Mouse (Mus musculus) bone marrow, adult 2 months (tissue): Measurements from ENCODE around the gene Eif4b. TPM values are rescaled to one million over a fixed set of nuclear protein-coding genes. Genes with fewer than 3 reads are reported as not detected.

ENCODE experiments used
- H3K27ac ChIP-seq: fragments of 200-500 bp; 2 replicates; pipeline ENCODE4 v1.5.1; 2012; ENCODE audit warnings: low read depth, mild to moderate bottlenecking, control low read depth, inconsistent platforms, low read length; ENCODE audit not compliant: control insufficient read depth, poor library complexity, insufficient read depth
- H3K4me1 ChIP-seq: fragments of 200-500 bp; 2 replicates; pipeline ENCODE4 v1.6.1; 2011; ENCODE audit warnings: low read length; ENCODE audit not compliant: control insufficient read depth, insufficient read depth
- H3K4me3 ChIP-seq: fragments of 200-500 bp; replicated peaks from 2 replicates; pipeline ENCODE3; 2011; ENCODE audit warnings: mild to moderate bottlenecking, low read depth, low read length, control low read depth; ENCODE audit not compliant: control insufficient read depth
- CTCF ChIP-seq: fragments of 200-500 bp; IDR thresholded peaks from 2 replicates; pipeline ENCODE4 v1.5.1; 2011; ENCODE audit warnings: low read length, control low read depth; ENCODE audit not compliant: control insufficient read depth, insufficient read depth
- POLR2A ChIP-seq: fragments of 200-500 bp; IDR thresholded peaks from 2 replicates; pipeline ENCODE4 v1.6.1; 2011; ENCODE audit warnings: low read depth, mild to moderate bottlenecking, control low read depth, low read length, borderline replicate concordance; ENCODE audit not compliant: control insufficient read depth
- WGBS: fragments of 180-500 bp; shearing (Covaris S2); methylation state at CpG from one replicate; pipeline ENCODE4 v1.1.7; 2018; 5-methylcytosine and 5-hydroxymethylcytosine counted together
- polyA plus RNA-seq: library from polyadenylated mRNA; stranded (reverse); fragments of >200 nt; gene quantifications from 2 replicates; pipeline ENCODE4 v1.2.4, GENCODE M21; 2011; ENCODE audit warnings: low replicate concordance; ENCODE audit not compliant: missing spikeins, insufficient read depth, insufficient read length

Eif4b gene
- polyA plus RNA-seq, 1 experiment, result 122 TPM

DNA sequence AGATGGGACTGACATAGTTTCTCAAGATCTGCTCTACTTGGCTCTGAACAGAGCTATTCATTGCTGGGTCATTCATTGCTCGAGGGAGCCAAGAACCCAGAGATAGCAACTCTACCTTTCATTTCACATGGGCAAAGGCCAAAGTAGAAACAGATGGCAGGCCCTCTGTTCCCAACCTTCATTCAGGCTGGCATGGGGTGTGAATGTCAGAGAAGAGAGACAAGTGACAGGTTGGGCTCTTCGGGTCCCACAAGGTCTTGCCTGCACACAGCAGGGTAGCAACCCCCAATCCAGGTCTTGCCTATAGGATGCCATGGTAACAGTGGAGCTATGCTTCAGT, 46.2 kb downstream of the Eif4b start:
- Histone ChIP-seq H3K4me3 (no peak overlapping the region), H3K4me1 (no peaks in the 10 kb centered on the region), H3K27ac (no peak overlapping the region)
- WGBS, result 84% methylated on average over 2 of the region's 2 CpGs
- TF ChIP-seq CTCF (no peak), POLR2A (no peak)

DNA sequence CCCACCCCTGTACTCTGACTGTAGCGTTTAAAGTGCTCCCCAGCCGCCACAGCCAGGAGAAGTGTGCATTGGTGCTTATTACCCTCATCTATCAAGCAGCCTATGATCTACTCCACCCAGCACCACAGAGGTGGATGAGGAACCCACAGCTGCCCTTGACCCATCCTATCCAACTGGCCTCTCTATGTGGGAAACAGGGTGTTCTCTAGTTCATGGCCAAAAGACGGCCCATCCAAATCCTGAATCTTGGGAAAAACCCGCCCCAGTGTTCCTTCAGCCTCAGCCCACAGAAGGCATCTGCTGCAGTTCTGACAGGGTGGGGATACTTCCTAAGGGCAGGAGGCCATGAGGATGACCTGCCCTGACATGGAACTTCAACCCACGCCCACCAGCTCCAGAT, 47.0 kb downstream of the Eif4b start:
- TF ChIP-seq POLR2A, result no peak
- no peak for TF ChIP-seq CTCF
- H3K27ac ChIP-seq, result no peak overlapping the region
- no peaks in the 10 kb centered on the region for H3K4me1 ChIP-seq
- 86% methylated on average over 5 of the region's 5 CpGs for WGBS
- no peak overlapping the region for H3K4me3 ChIP-seq

DNA sequence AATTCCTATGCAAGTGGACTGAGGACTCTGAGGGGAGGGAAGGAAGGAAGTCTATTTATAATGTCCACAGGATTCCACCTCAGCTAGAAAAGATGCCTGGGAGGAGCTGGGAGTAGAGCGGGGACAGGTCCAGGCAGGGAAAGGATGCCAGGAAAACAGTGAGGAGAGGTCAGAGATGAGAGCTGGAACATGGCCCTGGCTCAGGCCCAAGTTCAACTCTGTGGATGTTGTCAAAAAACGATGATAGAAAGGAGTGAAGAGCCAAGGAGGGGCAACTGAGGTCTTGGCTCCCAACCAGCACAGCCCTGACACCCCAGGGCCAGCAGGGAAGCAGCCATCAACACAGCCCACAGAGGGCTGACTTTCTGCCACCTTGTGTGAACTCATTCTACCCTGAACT, 52.7 kb downstream of the Eif4b start:
- Histone ChIP-seq H3K4me1 (no peaks in the 10 kb centered on the region), H3K4me3 (no peak overlapping the region), H3K27ac (no peak overlapping the region)
- 64% methylated on average over 2 of the region's 2 CpGs for WGBS
- TF ChIP-seq CTCF, result no peak
- TF ChIP-seq POLR2A, result no peak

DNA sequence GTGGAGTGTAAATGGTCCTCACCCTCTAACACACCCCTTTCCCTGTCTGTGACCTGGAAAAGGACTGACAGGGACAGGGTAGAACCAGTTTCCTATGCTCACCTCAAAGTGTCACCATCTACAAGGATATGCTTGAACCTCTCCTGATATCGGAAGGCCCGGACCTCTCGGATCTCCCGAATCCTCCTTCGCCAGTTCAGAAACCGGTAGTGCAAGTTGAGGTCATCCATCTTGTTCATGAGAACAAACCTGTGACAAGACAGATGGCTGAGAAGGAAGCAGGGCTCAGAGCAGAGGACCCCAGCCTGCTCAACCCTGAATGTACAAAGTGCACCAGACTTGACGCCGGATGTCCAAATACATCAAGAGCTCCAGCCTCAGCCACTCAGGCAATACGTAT, 59.7 kb downstream of the Eif4b start:
- no peaks in the 10 kb centered on the region; the same call in 1 of the 2 replicates for H3K4me1 ChIP-seq
- WGBS, result 94% methylated on average over 9 of the region's 9 CpGs
- no peak overlapping the region for H3K4me3 ChIP-seq
- no peak overlapping the region for H3K27ac ChIP-seq
- TF ChIP-seq POLR2A, result no peak
- TF ChIP-seq CTCF, result no peak

DNA sequence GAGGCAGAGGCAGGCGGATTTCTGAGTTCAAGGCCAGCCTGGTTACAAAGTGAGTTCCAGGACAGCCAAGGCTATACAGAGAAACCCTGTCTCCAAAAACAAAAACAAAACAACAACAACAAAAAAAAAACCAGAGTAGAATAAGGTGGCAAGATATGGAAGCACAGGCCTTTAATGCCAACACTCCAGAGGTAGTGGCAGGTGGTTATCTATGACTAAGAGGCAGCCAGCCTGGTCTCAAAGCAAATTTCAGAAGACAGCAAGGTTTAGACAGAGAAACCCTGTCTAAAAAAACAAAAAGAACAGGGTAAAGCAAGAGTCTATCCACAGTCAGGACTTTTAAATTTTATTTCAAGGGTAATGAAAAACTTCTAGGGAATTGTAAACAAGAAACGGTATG, 61.1 kb downstream of the Eif4b start:
- H3K27ac ChIP-seq, result no peak overlapping the region
- WGBS, result 92% methylated on average over 2 of the region's 2 CpGs
- no peak overlapping the region for H3K4me3 ChIP-seq
- H3K4me1 ChIP-seq, result no peaks in the 10 kb centered on the region; the same call in 1 of the 2 replicates
- TF ChIP-seq POLR2A (no peak), CTCF (no peak)

DNA sequence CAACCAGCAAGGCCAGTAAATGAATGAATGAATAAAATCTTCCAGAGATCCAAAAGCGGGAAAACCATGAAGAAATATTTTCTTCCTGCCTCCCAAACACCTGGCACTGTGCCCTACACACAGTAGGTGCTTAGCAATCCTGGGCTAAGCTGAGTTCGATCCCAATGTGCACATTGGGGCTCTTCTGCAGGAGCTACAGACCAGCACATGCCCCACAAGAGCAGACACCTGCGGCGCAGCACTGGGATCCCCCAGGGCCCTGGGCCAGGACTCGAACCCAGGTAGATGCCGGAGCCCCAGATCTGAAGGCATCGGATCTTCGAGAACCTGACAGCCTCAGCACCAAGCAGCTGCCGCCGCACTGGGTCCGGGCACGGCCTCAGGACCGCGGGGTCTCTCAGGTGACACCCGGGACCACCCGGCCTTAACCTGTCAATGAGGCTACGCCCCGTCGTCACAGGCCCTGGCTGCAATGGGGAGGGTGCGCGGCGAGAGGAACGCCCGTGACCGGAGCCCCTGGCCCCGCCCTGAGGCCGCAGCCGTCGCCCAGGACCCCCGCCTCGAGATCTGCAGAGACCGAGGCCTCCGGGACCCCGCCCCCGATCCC, 62.1 kb downstream of the Eif4b start:
- Histone ChIP-seq H3K4me1 (no peaks in the 10 kb centered on the region; the same call in 1 of the 2 replicates), H3K4me3 (peak overlapping the region; percentile 86), H3K27ac (peak overlapping the region; percentile 57)
- 1% methylated on average over 35 of the region's 35 CpGs for WGBS
- TF ChIP-seq CTCF (no peak), POLR2A (no peak)

DNA sequence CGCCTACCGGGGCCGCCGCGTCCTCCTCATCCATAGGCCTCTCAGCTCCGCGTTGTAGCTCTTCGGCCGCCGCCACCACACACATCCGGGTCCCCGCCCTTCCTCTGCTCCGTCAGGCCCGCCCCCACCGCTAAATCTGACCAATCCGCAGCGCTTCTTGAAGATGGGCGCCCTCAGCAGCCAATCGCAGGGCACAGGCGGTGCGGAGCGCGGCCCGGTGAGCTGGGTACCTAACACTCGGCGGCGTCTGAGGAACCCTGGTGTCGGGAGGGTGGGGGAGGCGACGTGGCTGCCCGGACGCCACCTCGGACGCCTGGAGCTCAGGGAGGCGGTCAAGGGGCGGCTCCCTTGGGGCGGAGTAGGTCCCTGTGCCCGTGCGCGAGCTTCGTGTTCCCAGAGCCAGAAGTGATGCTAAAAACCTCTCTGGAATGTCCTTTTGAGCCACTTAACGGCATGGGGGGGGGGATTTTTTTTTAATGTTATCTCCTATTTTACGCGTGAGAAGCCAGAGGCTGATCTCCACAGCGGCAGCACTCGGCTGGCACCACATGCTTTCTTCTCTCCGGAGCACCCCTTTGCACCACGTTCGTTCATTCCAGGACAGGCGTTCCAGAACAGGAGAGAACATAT, 62.7 kb downstream of the Eif4b start, which contains the start of gene Spryd3:
Spryd3 (minus strand) TSS at position 106 of the 630 bp plus-strand sequence.
- Histone ChIP-seq H3K4me1 (no peaks in the 10 kb centered on the region; the same call in 1 of the 2 replicates), H3K27ac (peak within 1 kb of the TSS; percentile 57), H3K4me3 (peak within 1 kb of the TSS; percentile 86)
- TF ChIP-seq CTCF (no peak), POLR2A (peak; percentile 62)
- WGBS, result 1% methylated on average over 50 of the region's 50 CpGs

DNA sequence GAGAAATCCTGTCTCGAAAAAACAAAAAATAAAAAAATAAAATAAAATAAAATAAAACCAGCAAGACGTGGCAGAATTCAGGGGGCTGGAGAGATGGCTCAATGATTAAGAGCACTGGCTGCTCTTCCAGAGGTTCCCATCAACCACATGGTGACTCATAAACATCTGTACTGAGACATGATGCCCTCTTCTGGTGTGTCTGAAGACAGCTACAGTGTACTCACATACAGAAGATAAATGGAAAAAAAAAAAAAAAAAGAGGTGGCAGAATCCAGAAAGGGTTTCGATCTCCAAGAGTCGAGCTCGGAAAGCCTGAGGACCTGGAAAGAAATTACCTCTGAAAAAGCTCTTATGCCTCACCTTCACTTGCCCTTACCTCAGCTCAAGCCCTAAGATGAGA, 67.5 kb downstream of the Eif4b start:
- TF ChIP-seq CTCF (no peak), POLR2A (no peak)
- Histone ChIP-seq H3K27ac (no peak overlapping the region), H3K4me3 (no peak overlapping the region), H3K4me1 (peaks cover 1% of the 10 kb centered on the region; the same call in 1 of the 2 replicates)
- 76% methylated on average over 5 of the region's 5 CpGs for WGBS
